Mouse (Mus musculus): ENCODE results near the gene Synj1.

DNA sequence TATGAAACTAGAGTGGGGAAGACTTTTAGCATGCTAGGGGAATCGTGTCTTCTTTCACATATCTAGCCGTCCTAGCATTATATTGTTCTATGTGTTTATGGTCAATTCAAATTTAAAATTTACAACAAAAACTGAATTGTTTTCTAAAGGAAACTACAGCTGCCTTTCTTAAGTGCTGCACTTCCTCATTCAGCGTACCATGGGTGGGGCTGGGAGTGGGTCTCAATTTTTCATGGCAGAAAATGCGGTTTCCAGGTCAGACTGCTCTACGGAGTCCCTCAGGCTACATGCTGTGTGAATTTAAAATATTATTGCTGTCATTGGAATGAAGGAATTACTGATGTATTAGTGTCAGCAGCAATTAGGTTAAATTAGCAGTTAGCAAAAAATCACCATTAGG is 15.6 kb downstream of the Synj1 start:
- TF ChIP-seq CTCF (IDR thresholded peaks at IDR 0.05; ENCODE audit: low read depth, low read length) (no peak), POLR2A (IDR thresholded peaks at IDR 0.05; ENCODE audit: extremely low read depth, insufficient read depth, low read length) (no peak)

All from liver, adult 2 months (tissue).